Mouse (Mus musculus) embryonic stem cell, embryonic (primary cell): Measurements from ENCODE around the gene Aqp6.

ENCODE experiments used
- CTCF ChIA-PET, 4 experiments: fragments of 300-600 bp in 2 of 4; fragments of 350-600 bp in 2 of 4; sonication (Branson Sonifier 250); formaldehyde crosslinking; loops; one replicate each; lab custom pipeline; 2022; ENCODE audit warnings: inconsistent platforms in 2 of 4; lab: Charles Lee
- POLR2A ChIA-PET, 4 experiments: fragments of 300-600 bp in 2 of 4; fragments of 350-600 bp in 2 of 4; sonication (Branson Sonifier 250); formaldehyde crosslinking; loops; one replicate each; lab custom pipeline; 2022; ENCODE audit warnings: antibody characterized with exemption in 4 of 4, inconsistent platforms in 1 of 4; lab: Charles Lee

The Aqp6 gene

GRCm38 (mm10) chr15:99600986-99601822 is at the start of gene Aqp6:
Aqp6 (plus strand) TSS chr15:99601400.
- ChIA-PET POLR2A (interaction anchor here in 3 of 4 experiments (0.5 to 2.0 kb wide), 19 partner anchors 9 to 479 kb away, joined by 3 to 8 read pairs (median 3); partner anchors contain the start of genes Cox14 (in 2 of the 3), Racgap1 (in 2 of the 3) and Gm17349 (in 1 of the 3)), CTCF (interaction anchor here (0.5 to 2.3 kb wide), 17 partner anchors 8 to 1012 kb away, joined by 3 to 11 read pairs (median 3); partner anchors contain the start of genes Atf1 (in 1 of the 4) and Cox14 (in 1 of the 4))

DNA sequence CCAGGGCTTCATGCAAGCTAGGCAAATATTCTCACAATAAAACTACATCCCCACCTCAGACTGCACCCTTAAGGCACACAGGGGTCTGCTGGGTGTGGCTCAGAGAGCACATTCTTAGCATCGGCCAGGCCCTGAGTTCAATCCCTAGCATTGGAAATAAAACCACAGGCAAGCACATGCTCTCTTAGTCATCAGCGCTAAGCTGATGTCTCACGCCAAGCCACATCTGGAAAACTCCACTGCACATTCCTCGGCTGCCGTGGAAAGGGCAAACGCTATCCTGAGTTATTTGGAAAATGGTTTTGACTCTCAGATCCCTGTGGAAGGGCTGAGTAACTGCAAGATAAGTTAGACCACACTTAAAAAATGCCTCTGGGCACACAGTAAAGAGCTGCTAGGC is 47.4 kb upstream of the Aqp6 start:
- POLR2A ChIA-PET = no interaction called here
- CTCF ChIA-PET = interaction anchor here in 2 of 4 experiments (0.6 to 1.2 kb wide), 3 partner anchors 42 to 816 kb away, joined by 3 read pairs; no protein-coding TSS in a partner anchor

DNA sequence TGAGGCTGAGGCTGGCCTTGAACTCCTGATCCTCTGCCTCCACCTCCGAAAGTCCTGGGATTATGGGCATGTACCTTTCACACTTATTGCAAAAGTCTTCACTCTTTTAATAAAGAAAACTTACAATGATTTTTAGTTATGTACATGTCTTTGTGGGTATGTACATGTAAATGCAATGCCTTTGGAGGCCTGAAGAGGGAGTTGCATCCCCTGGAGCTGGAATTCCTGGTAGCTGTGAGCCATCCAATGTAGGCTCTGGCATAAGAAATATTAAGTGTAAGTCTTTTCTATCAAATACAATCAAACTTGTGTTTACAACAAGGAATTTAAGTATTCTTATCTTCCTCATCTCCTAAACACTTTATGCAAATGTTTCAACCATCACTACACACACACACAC is 42.3 kb upstream of the Aqp6 start:
- ChIA-PET CTCF (interaction anchor here (0.5 to 1.8 kb wide), 14 partner anchors 8 to 441 kb away, joined by 3 to 6 read pairs (median 3); partner anchors contain the start of genes Asic1 (in 1 of the 4) and Bcdin3d (in 1 of the 4)), POLR2A (interaction anchor here in 2 of 4 experiments (0.6 to 0.7 kb wide), 2 partner anchors 28 to 1543 kb away, joined by 3 to 4 read pairs; no protein-coding TSS in a partner anchor)

DNA sequence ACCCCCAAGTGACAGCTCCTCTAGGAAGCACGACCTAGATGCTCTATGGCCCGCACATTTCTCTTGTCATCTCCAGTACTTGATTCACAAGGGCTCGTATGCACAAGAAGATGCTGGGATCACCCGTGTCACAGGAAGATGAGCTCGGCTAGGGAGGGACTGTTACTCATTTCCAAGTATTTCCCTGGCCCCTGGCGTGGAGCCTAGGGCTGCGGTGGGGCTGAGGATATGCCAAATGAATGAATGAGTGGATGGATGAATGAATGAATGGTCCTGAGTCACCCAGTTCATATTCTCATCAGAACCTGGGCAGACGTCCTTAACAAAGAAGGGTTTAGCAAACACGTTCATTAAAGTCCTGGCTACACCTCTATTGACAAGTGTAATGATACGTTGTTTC is 41.0 kb upstream of the Aqp6 start:
- POLR2A ChIA-PET = no interaction called here
- CTCF ChIA-PET = interaction anchor here in 3 of 4 experiments (0.6 to 1.8 kb wide), 5 partner anchors 9 to 145 kb away, joined by 3 to 11 read pairs (median 4); no protein-coding TSS in a partner anchor

DNA sequence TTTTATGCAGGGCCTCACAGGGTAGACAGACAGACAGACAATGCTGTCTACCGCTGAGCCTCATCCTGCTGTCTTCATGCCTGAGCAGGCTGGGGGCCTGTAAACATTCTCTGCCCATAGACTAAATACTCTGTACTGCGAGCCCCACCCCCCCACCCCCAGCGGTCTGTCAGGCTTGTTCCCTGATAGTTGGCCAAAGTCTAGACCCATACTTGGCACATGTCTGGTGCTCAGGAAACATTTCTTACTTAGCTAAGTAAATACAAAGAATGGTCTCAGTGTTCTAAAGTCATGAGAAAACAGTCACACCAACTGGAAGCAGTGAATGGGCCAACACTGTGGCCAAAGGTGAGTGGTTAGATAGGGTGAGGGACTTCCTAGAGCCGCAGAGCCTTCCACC is 33.8 kb upstream of the Aqp6 start:
- ChIA-PET CTCF (interaction anchor here in 2 of 4 experiments (0.6 to 1.7 kb wide), 3 partner anchors 27 to 247 kb away, joined by 3 to 5 read pairs (median 5); no protein-coding TSS in a partner anchor), POLR2A (no interaction called here)

GRCm38 (mm10) chr15:99568682-99569081 is 32.5 kb upstream of the Aqp6 start:
- POLR2A ChIA-PET = interaction anchor here in 2 of 4 experiments (0.6 to 1.2 kb wide), 4 partner anchors 10 to 32 kb away, joined by 3 read pairs; no protein-coding TSS in a partner anchor
- CTCF ChIA-PET = interaction anchor here (0.5 to 1.7 kb wide), 9 partner anchors 9 to 340 kb away, joined by 3 to 5 read pairs (median 4); no protein-coding TSS in a partner anchor

- CTCF ChIA-PET = interaction anchor here (0.5 to 1.3 kb wide), 9 partner anchors 9 to 339 kb away, joined by 3 to 7 read pairs (median 4); no protein-coding TSS in a partner anchor
- POLR2A ChIA-PET = interaction anchor here in 2 of 4 experiments (0.7 to 1.2 kb wide), 3 partner anchors 14 to 32 kb away, joined by 3 read pairs; no protein-coding TSS in a partner anchor
Observed at GRCm38 (mm10) chr15:99569123-99569522, 32.1 kb upstream of the Aqp6 start.

GRCm38 (mm10) chr15:99578802-99579485 is 22.3 kb upstream of the Aqp6 start, which contains the start of gene Aqp2:
Aqp2 (plus strand) TSS chr15:99579055.
- ChIA-PET CTCF (interaction anchor here in 2 of 4 experiments (0.6 to 2.2 kb wide), 3 partner anchors 17 to 439 kb away, joined by 4 to 6 read pairs (median 6); no protein-coding TSS in a partner anchor), POLR2A (interaction anchor here in 3 of 4 experiments (0.5 to 0.8 kb wide), 6 partner anchors 10 to 1278 kb away, joined by 3 read pairs; no protein-coding TSS in a partner anchor)

DNA sequence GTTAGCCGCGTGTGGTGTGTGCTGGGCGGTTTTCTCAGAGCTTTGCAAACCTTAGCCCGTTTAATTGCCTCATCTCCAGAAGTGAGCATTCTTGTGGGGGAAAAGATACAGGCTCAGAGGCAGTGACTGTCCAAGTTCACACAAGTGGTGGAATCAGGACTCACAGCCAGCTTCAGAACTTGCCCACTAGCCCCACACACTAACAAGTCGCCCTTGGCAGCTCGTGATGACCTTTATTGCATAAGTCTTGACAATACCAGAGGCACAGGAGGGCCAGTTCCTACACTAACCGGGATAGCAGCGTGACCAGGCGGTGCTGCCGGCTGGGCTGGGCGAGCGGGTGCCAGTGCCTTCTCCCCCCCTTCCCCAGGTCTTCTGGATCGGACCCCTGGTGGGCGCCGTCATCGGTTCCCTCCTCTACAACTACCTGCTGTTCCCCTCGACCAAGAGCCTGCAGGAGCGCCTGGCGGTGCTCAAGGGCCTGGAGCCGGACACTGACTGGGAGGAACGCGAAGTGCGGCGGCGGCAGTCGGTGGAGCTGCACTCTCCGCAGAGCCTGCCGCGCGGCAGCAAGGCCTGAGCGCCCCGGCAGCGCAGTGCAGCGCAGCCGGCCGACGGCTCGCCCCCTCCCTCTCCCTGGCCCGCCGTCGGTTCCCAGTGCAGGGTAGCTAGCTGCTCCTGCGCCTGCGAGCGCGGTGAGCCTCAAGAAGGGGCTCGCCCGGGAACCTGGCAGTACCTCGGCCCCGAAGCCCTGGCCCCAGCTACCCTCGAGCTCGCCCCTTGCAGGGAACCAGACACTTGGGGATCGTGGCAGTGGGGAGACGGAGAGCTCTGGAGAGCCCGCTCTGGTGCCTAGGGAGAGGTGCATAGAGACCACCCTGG is 17.5 kb upstream of the Aqp6 start:
- ChIA-PET CTCF (interaction anchor here in 3 of 4 experiments (0.6 to 4.5 kb wide), 13 partner anchors 8 to 141 kb away, joined by 3 to 22 read pairs (median 4); partner anchors contain the start of gene Cox14 (in 1 of the 3)), POLR2A (interaction anchor here in 3 of 4 experiments (0.7 to 1.8 kb wide), 16 partner anchors 9 to 306 kb away, joined by 3 to 8 read pairs (median 3); partner anchors contain the start of genes Aqp6 (in 1 of the 3) and Racgap1 (in 1 of the 3))

- POLR2A ChIA-PET = interaction anchor here in 2 of 4 experiments (0.6 to 1.8 kb wide), 12 partner anchors 10 to 283 kb away, joined by 3 to 8 read pairs (median 3); partner anchors contain the start of genes Aqp6 (in 1 of the 2) and Racgap1 (in 1 of the 2)
- CTCF ChIA-PET = interaction anchor here in 3 of 4 experiments (0.6 to 4.5 kb wide), 14 partner anchors 7 to 140 kb away, joined by 3 to 22 read pairs (median 4); partner anchors contain the start of gene Cox14 (in 1 of the 3)
Observed at GRCm38 (mm10) chr15:99584407-99585202, 16.6 kb upstream of the Aqp6 start.

GRCm38 (mm10) chr15:99585741-99586140 is 15.5 kb upstream of the Aqp6 start:
- ChIA-PET POLR2A (interaction anchor here in 1 of 4 experiments (0.9 kb wide), 1 partner anchor 14 kb away, joined by 3 read pairs; no protein-coding TSS in a partner anchor), CTCF (interaction anchor here in 2 of 4 experiments (1.5 to 3.3 kb wide), 3 partner anchors 10 to 92 kb away, joined by 4 to 22 read pairs (median 5); no protein-coding TSS in a partner anchor)

GRCm38 (mm10) chr15:99586525-99586924 is 14.7 kb upstream of the Aqp6 start:
- CTCF ChIA-PET = interaction anchor here in 1 of 4 experiments (1.5 kb wide), 1 partner anchor 10 kb away, joined by 4 read pairs; no protein-coding TSS in a partner anchor
- POLR2A ChIA-PET = no interaction called here

- CTCF ChIA-PET = interaction anchor here in 3 of 4 experiments (0.5 to 1.2 kb wide), 3 partner anchors 99 to 808 kb away, joined by 3 to 5 read pairs (median 4); no protein-coding TSS in a partner anchor
- POLR2A ChIA-PET = interaction anchor here in 2 of 4 experiments (0.6 to 2.1 kb wide), 6 partner anchors 9 to 89 kb away, joined by 3 to 4 read pairs (median 3); no protein-coding TSS in a partner anchor
Observed at GRCm38 (mm10) chr15:99589237-99589636, 12.0 kb upstream of the Aqp6 start.

DNA sequence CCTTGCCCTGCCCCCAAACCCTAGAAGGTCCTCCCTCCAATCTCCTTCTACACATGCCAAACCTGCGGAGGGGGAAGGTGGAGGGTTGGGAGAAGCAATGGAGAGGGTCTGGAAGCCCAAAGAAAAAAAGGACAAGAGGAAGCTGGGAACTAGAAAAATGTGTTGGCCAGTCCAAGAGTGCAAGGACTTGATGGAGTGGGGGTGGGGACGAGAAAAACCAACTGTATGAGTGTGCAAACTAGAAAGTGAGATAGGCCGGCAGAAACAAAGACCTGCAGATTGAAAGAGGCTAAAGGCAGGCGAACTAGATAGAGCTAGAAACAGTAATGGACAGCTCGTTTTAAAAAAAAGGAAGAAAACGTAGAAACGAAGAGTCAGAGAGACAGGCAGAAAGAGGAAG is 11.5 kb upstream of the Aqp6 start:
- ChIA-PET POLR2A (interaction anchor here in 2 of 4 experiments (0.6 to 2.1 kb wide), 6 partner anchors 9 to 137 kb away, joined by 3 to 4 read pairs (median 3); no protein-coding TSS in a partner anchor), CTCF (interaction anchor here in 2 of 4 experiments (1.1 to 1.2 kb wide), 2 partner anchors 99 to 125 kb away, joined by 3 to 4 read pairs; no protein-coding TSS in a partner anchor)
